Mouse (Mus musculus) midbrain, postnatal 0 days (tissue): ENCODE data around the gene Elavl1. TPM values are rescaled to one million over a fixed set of nuclear protein-coding genes. Genes with fewer than 3 reads are reported as not detected.

Experiments
- ATAC-seq: fragments of 200-750 bp; cut with Nextera tagmentation; 2 replicates; pipeline ENCODE4 v1.8.0; 2017; ENCODE audit warnings: moderate number of reproducible peaks, mild to moderate bottlenecking, moderate TSS enrichment, moderate library complexity; ENCODE audit not compliant: low FRiP score
- DNase-seq: peaks from one replicate; pipeline ENCODE4 v3.0.0-alpha.2; 2015; ENCODE audit warnings: low spot score
- H3K27ac ChIP-seq: fragments of 300-500 bp; sonication (generic); 2 replicates; pipeline ENCODE4 v1.5.1; 2014; ENCODE audit warnings: low read depth, mild to moderate bottlenecking, low read length, mixed read lengths
- H3K27me3 ChIP-seq: fragments of 300-500 bp; sonication (generic); 2 replicates; pipeline ENCODE4 v1.6.1; 2014; ENCODE audit warnings: low read length, control low read depth, mixed read lengths; ENCODE audit not compliant: insufficient read depth
- H3K36me3 ChIP-seq: fragments of 300-500 bp; sonication (generic); 2 replicates; pipeline ENCODE4 v1.6.1; 2014; ENCODE audit warnings: low read length, control low read depth, mixed read lengths; ENCODE audit not compliant: insufficient read depth
- H3K4me1 ChIP-seq: fragments of 300-500 bp; sonication (generic); 2 replicates; pipeline ENCODE4 v1.6.1; 2014; ENCODE audit warnings: mild to moderate bottlenecking, control low read depth, antibody characterized with exemption, low read length, mixed read lengths; ENCODE audit not compliant: insufficient read depth
- H3K4me2 ChIP-seq: fragments of 300-500 bp; sonication (generic); 2 replicates; pipeline ENCODE4 v1.6.1; 2014; ENCODE audit warnings: low read depth, mild to moderate bottlenecking, low read length, mixed read lengths; ENCODE audit not compliant: poor library complexity, severe bottlenecking
- H3K4me3 ChIP-seq: fragments of 300-500 bp; sonication (generic); 2 replicates; pipeline ENCODE4 v1.5.1; 2014; ENCODE audit warnings: low read depth, mild to moderate bottlenecking, low read length, moderate library complexity
- H3K9ac ChIP-seq: fragments of 300-500 bp; sonication (generic); replicated peaks from 2 replicates; pipeline ENCODE4 v1.6.1; 2014; ENCODE audit warnings: mild to moderate bottlenecking, low read length, moderate library complexity, mixed read lengths; ENCODE audit not compliant: poor library complexity, severe bottlenecking
- H3K9me3 ChIP-seq: fragments of 300-500 bp; sonication (generic); 2 replicates; pipeline ENCODE4 v1.6.1; 2016; ENCODE audit warnings: low read length, control low read depth
- CTCF ChIP-seq: IDR thresholded peaks from 2 replicates; pipeline ENCODE4 v1.5.1; 2016; ENCODE audit warnings: antibody characterized with exemption, mild to moderate bottlenecking
- WGBS: fragments of 180-500 bp; shearing (Covaris S2); extraction: QIAGEN DNeasy Blood & Tissue Kit; methylation state at CpG from one replicate; pipeline ENCODE4 v1.1.7; 2014; 5-methylcytosine and 5-hydroxymethylcytosine counted together
- polyA plus RNA-seq: library from polyadenylated mRNA; unstranded; fragments of >200 nt; fragmentation: Nextera tagmentation; extraction: Ambion mirVana; gene quantifications from 2 replicates; pipeline ENCODE4 v1.2.1, GENCODE M21; 2015
- total RNA-seq: library from RNA; depleted of rRNA; stranded (reverse); fragments of >200 nt; gene quantifications from 2 replicates; pipeline ENCODE4 v1.2.3, GENCODE M21; 2014; rRNA removed

Elavl1 gene
- total RNA-seq: 70.6 and 73.3 TPM in 2 replicates
- 50.0 and 54.3 TPM in 2 replicates for polyA plus RNA-seq

DNA sequence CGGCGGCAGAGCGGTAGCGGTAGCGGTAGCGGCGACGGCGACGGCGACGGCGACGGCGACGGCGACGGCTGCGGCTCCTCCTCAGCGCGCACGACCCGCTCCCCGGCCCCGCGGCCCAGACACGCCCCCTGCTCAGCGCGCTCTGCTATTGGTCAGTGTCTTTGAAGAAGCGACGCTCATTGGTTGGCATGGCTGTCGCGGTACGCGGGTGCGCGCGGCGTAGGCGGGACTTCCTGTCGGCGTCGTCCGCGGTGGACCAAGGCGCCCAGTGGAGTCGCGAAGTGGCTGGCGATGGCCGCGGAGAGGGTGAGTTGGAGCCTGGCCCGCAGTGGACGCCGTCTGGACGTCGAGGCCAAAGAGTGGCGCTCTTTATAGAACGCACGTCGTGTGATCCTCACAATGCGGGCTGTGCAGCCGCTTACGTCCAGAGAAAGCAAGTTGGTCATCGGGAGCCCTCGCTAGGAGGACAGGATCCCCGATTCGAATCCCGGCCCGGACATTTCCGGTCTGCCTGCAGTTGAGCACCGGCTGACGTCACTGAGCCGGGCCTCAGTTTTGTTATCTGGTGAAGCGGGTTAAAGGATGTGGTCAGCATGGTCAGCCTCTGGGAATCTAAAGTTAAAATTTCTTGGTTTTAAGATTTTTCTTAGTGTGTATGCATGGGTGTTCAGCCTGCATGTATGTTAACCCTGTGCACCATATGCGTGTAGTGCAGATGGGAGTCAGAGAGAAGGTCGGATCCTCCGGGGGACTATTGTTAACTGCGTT is at the start of gene Elavl1, which contains the start of gene Ccl25:
Gene Elavl1, minus strand, starts transcription at position 431 of the 768 bp plus-strand sequence.
Gene Ccl25, plus strand, starts transcription at position 228 of the 768 bp plus-strand sequence.
- H3K27ac ChIP-seq: peak within 1 kb of the TSS; percentile 91
- peaks cover 21% of the 10 kb centered on the region for H3K36me3 ChIP-seq
- H3K9me3 ChIP-seq: no peaks in the 10 kb centered on the region
- WGBS: under 1% methylated on average over 57 of the region's 78 CpGs
- H3K27me3 ChIP-seq: no peaks in the 10 kb centered on the region
- no peak for TF ChIP-seq CTCF
- peak within 1 kb of the TSS; percentile 74 for H3K4me2 ChIP-seq
- DNase-seq (peak; percentile 98), ATAC-seq (peak; percentile 99)
- H3K4me1 ChIP-seq: peaks cover 7% of the 10 kb centered on the region
- H3K4me3 ChIP-seq: peak within 1 kb of the TSS; percentile 100
- H3K9ac ChIP-seq: peak within 1 kb of the TSS; percentile 98

DNA sequence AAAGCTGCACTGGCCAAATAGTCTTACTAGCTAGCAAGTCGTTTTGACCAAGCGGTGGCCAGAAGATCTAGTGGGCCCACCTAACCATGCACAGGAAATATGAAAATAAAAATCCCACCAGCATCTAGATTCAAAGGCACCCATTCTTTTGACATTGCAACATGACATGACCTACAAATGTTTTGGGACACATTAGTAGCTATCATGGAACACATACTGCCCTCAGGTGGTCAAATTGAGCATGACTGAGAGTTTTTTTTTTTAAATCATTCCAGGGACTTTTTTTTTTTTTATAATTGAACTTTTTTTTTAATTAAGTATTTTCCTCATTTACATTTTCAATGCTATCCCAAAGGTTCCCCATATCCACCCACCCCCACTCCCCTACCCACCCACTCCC is 47.4 kb upstream of the Elavl1 start:
- H3K9ac ChIP-seq: no peak overlapping the region
- no peaks in the 10 kb centered on the region for H3K9me3 ChIP-seq
- DNase-seq (no peak), ATAC-seq (no peak)
- no peak overlapping the region for H3K4me2 ChIP-seq
- TF ChIP-seq CTCF: peak; percentile 36; the same call in 1 of the 2 replicates
- no peaks in the 10 kb centered on the region for H3K27me3 ChIP-seq
- no peak overlapping the region for H3K27ac ChIP-seq
- H3K4me3 ChIP-seq: no peak overlapping the region
- WGBS: 73% methylated on average over 2 of the region's 2 CpGs
- no peaks in the 10 kb centered on the region for H3K4me1 ChIP-seq
- H3K36me3 ChIP-seq: no peaks in the 10 kb centered on the region

DNA sequence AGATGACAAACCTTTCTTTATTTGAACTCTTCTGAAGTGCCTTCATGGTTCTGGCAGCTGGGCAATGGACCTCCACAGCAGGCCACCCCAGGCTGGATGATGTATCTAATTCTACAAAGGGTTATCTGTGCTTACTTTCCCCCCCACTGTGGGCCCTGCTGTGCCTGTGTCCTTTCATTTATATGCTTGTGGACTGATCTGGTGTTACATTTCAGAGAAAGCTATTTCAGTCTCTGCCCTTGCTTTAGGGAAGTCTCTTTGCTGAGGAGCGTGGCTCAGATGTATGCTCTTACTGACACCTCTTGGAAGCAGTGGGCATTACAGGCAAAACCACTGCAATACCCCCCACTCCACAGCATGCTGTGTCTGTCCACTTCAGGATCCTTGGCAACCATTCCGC is 44.9 kb upstream of the Elavl1 start:
- Histone ChIP-seq H3K4me3 (no peak overlapping the region), H3K27me3 (no peaks in the 10 kb centered on the region), H3K9ac (no peak overlapping the region), H3K27ac (no peak overlapping the region), H3K9me3 (no peaks in the 10 kb centered on the region), H3K36me3 (no peaks in the 10 kb centered on the region), H3K4me2 (no peak overlapping the region), H3K4me1 (no peaks in the 10 kb centered on the region)
- WGBS: 30% methylated on average over 2 of the region's 2 CpGs
- TF ChIP-seq CTCF: peak; percentile 59
- ATAC-seq (peak; percentile 58; the same call in 1 of the 2 replicates), DNase-seq (peak; percentile 55)

DNA sequence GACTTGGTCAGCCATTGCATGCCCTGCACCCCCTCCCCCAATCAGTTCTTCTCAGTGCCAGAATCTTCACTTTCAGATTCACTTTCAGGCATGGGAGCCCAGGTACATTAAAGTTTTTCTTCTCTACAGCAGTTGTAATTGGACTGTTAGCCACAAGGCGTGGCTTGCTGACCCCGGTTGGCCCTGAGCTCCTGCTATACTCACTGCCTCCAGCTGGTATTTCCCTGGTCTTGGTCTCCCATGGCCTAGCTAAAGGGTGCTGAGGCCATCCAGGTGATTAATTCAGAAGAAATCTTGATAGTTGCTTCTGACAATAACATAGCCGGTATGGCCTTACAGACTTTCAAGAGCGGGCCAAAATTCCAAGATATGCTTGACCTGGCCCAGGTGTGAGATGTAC is 43.3 kb upstream of the Elavl1 start:
- Histone ChIP-seq H3K4me3 (no peak overlapping the region), H3K36me3 (no peaks in the 10 kb centered on the region), H3K27ac (no peak overlapping the region), H3K4me2 (no peak overlapping the region), H3K4me1 (no peaks in the 10 kb centered on the region), H3K9ac (no peak overlapping the region), H3K9me3 (no peaks in the 10 kb centered on the region), H3K27me3 (no peaks in the 10 kb centered on the region)
- DNase-seq (no peak), ATAC-seq (no peak)
- 93% methylated on average over 4 of the region's 4 CpGs for WGBS
- TF ChIP-seq CTCF: no peak

DNA sequence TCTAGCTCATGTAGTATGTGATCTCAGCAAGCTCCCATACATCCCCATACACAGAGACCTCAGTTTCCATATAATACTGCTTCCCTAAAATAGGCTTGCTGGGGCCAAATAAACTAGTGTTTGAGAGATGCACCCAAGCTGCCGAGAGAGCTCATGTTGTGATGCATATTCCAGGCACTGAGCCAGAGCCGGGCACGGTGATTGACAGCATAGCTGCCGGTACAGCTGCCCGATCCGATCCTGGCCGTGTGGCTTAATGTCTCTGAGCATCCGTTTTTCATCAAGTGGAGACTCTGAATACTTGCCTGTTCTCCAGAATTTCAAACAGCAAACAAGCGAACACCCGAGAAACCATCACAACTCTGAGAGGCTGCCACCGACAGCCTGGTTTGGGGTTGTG is 42.6 kb upstream of the Elavl1 start:
- no peak for ATAC-seq
- H3K4me1 ChIP-seq: no peaks in the 10 kb centered on the region
- H3K4me3 ChIP-seq: no peak overlapping the region
- H3K27ac ChIP-seq: no peak overlapping the region
- H3K4me2 ChIP-seq: no peak overlapping the region
- H3K27me3 ChIP-seq: no peaks in the 10 kb centered on the region
- H3K9ac ChIP-seq: no peak overlapping the region
- peak; percentile 55 for DNase-seq
- no peak for TF ChIP-seq CTCF
- no peaks in the 10 kb centered on the region for H3K9me3 ChIP-seq
- 71% methylated on average over 11 of the region's 11 CpGs for WGBS
- H3K36me3 ChIP-seq: no peaks in the 10 kb centered on the region

DNA sequence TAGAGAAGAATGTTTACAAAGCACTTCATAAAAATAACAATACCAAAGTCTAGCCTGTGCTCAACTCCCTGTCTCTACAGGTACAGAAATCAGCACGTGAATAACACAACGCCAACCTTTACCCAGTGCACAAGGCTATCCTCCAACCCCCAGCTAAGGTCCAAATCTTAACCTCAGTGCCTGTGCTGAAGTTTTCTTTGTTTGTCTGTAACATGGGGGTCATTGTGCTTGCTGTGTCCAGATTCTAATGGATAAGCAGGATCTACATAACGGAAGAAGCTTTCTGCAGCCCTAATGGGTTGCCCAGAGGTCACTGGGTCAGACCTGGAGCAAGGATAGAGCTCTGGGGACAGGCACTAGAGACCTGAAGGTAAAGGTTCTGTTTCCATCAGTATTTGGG is 41.0 kb upstream of the Elavl1 start:
- H3K27ac ChIP-seq: no peak overlapping the region
- H3K27me3 ChIP-seq: no peaks in the 10 kb centered on the region
- no peak for ATAC-seq
- no peak for DNase-seq
- no peaks in the 10 kb centered on the region for H3K9me3 ChIP-seq
- H3K9ac ChIP-seq: no peak overlapping the region
- H3K4me3 ChIP-seq: no peak overlapping the region
- no peak overlapping the region for H3K4me2 ChIP-seq
- no peaks in the 10 kb centered on the region for H3K36me3 ChIP-seq
- 86% methylated on average over 3 of the region's 3 CpGs for WGBS
- H3K4me1 ChIP-seq: no peaks in the 10 kb centered on the region
- no peak for TF ChIP-seq CTCF
